Mouse (Mus musculus): ENCODE data around the gene Ccdc8.
"Not testable (repeated sequence)": the region's sequence is repeated elsewhere in the genome, so short reads cannot be mapped to it uniquely, and the experiment has no call there.

Ccdc8 gene

DNA sequence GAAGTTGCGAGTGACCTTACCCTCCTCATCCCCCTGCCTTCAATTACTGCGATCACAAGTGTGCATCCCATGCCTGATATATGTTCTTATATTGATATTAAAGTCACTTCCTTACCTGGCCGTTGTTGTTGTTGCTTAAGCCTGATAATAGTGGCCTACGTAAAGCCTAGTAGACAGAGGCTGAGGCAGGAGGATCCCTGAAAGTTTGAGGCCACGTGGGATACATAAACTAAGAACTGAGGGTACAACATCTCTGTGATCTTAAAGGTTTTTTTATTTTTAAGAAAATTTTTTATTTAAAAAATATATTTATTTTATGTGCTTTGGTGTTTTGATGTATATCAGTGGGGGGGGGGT lies at the start of gene Ccdc8:
TSS of gene Ccdc8 (plus strand) at position 258 of the 357 bp plus-strand sequence.
- DNase-seq (ENCODE audit: low read depth, low spot score): no peak

DNA sequence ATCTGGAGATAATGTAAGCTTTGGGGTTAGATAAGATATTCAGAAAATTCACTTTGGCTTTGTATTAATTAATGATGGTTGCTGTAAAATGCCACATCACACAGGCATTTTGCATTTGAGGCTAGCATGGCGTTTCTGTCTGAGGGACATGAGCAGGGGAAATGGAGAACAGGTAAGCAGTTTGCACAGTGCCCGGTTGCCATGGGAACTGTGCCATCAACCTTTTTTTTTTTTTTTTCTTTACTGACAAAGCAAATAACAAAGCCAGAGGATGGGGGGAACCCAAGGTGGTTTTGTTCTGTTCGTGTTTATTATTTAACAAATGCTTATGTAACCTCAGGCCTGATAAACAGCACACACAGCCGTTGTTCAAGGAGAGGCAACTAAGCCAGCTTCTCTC lies 49.6 kb upstream of the Ccdc8 start:
- DNase-seq (ENCODE audit: low read depth, low spot score): peak; percentile 62

DNA sequence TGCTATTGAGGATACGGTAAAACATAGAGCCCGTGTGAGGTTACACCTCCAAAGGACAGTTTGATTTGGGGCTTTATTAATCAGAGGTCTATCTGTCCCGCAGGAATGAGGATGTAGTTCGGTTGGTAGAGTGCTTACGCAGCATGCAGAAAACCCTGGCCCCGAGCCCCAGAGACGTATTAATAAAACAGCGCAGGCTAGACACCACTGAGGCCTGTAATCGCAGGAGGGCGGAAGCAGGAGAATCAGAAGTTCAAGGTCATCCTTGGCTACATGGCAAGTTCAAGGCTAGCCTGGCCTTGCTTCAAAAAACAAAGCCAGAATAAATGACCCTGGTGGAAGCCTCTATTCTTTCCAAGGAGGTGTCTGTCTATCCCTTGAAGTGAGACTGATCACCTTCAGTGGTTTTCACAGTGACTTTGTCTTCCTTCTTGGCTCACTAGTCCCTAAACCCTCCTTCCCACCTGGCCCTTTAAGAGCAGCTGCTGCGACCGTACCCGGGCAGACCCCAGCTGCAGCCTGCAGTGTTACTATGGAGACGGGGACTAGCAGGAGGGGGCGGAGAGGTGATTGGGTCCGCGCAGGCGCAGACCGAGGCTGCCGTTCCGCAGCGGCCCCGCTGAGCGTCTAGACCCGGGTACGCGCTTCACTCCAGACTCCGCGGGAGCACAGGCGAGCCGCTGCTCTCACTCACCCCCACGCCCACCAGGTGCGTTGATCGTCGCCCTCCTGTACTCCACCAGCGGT lies 48.3 kb upstream of the Ccdc8 start, which contains the start of gene Pnmal2:
TSS of gene Pnmal2 (plus strand) at position 622 of the 747 bp plus-strand sequence.
- DNase-seq (ENCODE audit: low read depth, low spot score): peak; percentile 96

DNA sequence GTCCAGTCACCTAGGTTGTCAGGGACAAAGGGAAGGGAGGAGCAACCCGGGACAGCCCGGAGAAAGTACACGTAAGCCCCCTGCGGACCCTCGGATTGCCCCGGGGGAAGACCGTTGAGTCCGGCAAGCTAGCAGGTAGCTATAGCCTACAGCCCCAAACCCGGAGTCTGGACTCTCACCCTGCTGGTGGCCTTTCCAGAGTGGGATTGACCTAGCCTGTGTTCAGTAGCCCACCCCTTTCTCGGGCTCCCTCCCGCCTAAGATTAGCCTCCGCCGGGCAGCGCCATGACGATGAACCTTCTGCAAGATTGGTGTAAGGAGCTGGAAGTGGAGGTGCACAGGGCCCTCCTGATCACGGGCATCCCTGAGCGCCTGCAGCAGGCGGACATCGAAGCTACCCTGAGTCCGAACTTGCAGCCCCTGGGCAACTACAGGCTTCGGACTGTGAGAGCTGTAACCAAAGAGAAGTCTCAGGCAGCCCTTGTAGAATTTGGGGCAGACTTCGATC lies 47.6 kb upstream of the Ccdc8 start:
- DNase-seq (ENCODE audit: low read depth, low spot score): peak; percentile 60

DNA sequence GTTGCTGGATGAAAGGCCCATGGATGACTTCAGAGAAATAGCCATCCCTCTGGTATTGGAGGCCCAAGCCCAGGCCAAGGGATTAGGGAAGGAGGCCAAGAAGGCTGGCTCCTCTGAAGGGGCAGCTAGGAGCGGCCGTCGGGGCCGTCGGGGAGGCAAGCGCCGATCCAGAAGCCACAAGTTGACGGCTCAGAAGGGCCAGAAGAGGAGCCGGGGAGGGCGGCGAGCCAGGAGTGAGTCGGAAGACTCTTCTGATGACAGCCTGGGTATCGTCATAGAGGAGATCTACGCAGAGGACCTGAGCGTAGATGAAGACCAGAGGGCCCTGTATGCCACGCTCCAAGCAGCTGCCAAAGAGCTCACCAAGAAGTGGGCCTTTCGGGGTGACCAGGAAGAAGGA lies 47.1 kb upstream of the Ccdc8 start:
- DNase-seq (ENCODE audit: low read depth, low spot score): peak; percentile 70

DNA sequence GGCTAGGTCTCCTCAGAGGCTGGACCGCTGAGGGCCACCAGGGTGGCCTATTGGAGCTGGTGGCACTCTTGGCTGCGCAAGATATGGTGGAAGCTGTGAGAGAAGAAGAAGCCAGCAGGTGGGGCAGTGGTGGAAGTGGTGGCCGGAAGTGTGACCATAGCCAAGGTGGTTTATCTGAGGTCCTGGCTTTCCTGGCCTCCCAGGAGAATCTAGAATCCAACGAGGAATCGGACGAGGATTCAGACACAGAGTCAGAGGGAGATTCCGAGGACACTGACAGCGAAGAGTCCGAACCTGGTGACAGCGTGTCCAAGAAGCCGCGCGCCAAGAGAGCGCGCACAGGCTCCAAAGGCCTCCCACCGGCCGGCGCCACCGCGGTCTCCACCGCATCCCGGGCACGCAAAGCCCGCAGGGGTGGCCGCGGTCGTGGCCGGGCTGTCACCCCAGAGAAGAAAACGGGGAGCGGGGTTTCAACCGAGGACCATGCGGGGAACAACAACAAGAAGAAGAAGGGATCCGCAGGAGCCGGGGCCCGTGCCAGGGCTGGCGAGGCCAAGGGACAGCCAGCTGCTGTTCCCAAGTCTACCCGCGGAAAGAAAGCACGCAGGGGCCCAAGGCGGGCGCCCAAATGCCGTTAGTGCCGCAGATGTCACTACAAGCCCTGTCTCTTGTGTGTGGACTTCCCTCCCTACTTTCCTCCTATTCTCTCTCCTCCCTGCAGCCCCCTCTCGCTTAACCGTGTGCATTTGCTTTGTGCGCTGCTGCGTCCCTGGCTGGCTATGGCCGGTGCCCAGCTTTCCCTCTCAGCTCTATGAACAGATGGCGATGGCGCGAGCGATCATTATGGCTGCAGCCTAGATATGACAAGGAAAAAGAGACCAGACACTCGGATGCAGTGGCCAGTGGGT lies 45.8 kb upstream of the Ccdc8 start:
- DNase-seq (ENCODE audit: low read depth, low spot score): peak; percentile 79

DNA sequence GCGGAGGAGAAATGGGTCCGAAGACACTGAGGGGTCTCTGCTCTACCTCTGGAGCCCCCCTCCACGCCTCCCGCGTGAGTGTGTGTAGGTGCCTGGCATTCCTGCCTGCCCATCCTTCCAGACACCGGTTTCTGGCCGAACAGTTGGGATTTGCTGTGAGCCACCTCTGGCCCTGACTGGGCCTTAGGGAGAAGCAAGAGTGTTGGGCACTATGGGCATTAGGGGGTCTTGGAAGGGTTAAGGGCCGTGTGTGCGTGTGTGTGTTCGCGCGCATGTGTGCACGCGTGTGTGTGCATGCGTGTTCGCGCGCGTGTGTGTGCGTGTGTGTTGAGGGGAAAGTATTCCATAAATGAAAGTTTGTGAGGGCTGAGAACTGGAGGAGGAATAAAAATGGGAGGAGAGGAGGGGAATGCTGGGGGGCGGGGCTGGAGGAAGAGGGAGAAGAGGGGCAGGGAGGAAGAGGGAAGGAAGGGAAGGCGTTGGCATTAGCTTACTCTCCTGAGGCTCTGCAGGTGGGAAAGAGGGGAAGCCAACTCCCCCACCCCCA lies 45.1 kb upstream of the Ccdc8 start:
- DNase-seq (ENCODE audit: low read depth, low spot score): peak; percentile 66

DNA sequence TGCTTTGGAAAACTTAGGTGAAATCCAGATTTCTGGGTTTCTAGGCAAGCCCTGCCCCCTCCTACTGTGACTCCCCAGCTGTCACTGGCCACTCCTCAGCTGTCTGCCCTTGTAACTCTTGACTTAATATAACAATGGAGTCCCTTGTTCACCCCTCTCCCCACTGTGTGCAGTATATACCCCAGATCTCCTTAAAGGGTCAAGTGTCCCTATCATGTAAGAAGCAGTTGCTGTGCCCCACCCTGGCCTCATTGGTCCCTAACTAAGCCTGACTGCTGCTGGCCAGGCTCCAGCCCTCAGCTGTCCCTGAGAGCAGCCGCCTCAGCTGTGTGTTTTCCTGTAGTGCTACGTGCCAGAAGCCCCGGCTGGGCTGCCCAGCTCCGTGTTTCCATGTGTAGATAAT lies 44.5 kb upstream of the Ccdc8 start:
- peak; percentile 53 for DNase-seq (ENCODE audit: low read depth, low spot score)

DNA sequence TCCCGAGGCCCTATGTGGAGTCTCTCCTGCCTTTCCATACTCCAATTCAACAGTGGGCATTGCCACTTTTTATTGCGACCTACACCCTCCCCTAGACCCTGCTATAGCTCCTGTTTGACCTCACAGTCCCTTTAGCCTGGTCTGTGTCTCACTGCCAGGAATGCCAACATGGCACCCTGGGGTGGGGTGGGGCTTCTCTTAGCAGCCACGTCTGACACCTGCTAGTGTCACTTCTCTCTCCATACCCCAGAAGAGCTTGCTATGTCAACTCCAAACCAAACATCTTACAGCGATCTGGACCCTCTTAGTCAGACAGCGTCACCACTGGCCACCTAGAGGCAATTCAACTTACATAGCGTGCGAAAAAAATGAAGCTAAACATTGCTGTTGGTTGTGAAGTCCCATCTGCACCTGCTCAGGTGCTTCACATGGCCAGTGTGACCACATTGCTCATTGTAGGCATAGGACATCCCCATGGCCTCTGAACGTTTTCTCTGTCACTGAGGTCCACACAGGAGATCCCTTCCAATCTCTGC lies 43.5 kb upstream of the Ccdc8 start:
- DNase-seq (ENCODE audit: low read depth, low spot score): peak; percentile 65

DNA sequence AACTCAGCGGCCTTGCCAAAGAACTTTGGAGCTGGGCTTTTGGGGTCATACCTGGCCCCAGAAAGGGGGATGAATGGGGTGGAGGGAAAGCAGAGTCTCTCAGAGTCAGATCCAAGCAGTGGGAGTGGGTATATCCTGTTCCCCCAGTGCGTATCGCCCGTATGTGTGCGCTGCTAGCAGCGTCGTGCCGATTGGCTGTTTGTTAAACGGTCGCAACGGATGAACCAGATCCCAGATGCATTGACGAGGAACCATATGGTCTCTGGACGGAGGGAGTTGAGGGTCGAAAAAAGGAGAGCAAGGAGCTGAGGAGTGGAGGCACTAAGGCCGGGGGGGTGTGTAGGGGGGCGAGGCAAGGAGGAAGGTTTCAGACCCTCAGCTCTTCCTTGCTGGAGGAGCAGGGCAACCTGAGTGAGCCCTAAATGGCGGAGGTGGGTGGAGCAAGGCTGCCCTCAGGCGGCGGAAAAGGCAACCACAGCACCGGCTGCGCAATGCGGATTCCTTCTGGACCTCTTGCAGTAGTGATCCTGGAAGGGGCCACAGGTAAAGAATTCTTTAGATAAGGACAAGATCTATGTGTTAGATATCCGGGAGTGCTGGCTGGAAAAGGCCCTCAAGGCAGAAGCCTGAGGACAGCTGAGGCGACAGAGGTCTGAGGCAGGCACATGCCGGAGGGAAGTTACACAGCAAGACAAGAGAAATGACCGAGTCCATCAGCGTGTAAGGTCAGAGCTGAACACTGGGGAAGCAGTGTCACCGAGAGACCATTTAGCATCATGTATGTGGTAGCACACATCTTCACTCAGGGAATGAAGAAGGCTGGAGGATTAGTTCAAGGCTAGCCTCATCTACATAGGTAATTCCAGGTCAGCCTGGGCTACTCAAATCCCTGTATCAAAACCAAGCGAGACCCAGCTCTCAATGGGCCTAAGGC lies 42.3 kb upstream of the Ccdc8 start:
- peak; percentile 94 for DNase-seq (ENCODE audit: low read depth, low spot score)

DNA sequence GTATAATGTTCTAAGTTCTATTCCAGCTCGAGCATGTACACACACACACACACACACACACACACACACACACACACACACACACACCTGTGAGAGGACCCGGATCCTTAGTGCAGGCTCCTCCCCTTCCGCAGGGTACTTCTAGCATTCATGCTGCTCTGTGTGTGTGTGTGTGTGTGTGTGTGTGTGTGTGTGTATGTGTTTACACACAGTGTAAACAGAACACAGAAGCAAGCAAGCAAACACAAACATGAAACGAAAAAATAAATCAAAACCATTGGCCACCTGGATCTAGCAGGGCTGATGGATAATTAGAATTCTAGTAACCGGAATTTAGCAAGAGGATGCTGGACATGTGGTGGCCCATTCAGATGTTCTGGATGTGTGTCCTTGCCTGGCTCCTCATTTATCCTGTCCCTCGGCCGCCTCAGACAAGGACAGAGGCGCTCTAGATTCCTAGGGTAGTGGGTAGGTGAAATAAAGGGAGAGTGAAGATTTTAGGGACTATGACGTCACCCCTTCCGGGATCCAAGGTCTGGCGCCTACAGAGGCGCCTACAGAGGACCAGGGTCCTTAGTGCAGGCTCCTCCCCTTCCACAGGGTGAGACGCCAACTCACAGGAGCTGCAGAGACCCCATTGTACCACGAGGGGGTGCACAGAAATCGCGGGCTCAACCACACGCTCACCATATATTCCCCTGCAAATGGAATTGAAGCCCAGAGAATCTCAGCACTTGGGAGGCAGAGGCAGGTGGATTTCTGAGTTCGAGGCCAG lies 41.5 kb upstream of the Ccdc8 start:
- DNase-seq (ENCODE audit: low read depth, low spot score): peak; percentile 94

DNA sequence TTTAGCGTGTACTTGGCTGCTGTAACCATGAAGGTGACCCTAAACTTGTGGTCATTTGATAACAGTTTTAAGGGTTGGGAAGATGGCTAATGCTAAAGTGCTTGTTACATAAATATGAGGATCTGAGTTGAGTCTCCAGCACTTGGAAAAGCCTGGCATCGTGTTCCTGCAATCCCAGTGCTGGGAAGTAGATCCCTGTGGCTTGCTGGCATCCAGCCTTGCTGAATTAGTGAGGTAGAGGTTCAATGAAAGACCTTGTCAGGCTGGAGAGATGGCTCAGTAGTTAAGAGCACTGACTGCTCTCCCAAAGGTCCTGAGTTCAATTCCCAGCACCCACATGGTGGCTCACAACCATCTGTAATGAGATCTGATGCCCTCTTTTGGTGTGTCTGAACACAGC lies 38.7 kb upstream of the Ccdc8 start:
- DNase-seq (ENCODE audit: low read depth, low spot score): not testable (repeated sequence)

DNA sequence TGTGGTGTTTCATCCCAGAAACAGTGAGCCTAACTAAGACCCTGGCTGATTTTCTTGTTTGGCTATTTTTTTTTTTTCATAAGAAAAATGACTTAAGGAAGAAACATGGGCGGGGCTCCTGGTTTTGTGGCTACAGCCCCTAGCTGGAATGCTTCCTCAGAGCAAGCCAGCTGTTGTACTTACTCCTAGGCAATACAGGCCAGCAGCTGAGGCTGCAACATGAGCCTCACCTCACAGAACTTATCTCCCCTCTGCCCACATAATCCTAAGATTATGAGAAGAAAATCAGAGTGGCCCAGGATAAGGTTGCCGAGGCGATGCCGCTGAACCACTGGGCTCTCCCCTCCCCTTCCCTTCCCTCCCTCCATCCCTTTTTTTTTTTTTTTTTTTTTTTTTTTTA lies 36.8 kb upstream of the Ccdc8 start:
- no peak for DNase-seq (ENCODE audit: low read depth, low spot score)

DNA sequence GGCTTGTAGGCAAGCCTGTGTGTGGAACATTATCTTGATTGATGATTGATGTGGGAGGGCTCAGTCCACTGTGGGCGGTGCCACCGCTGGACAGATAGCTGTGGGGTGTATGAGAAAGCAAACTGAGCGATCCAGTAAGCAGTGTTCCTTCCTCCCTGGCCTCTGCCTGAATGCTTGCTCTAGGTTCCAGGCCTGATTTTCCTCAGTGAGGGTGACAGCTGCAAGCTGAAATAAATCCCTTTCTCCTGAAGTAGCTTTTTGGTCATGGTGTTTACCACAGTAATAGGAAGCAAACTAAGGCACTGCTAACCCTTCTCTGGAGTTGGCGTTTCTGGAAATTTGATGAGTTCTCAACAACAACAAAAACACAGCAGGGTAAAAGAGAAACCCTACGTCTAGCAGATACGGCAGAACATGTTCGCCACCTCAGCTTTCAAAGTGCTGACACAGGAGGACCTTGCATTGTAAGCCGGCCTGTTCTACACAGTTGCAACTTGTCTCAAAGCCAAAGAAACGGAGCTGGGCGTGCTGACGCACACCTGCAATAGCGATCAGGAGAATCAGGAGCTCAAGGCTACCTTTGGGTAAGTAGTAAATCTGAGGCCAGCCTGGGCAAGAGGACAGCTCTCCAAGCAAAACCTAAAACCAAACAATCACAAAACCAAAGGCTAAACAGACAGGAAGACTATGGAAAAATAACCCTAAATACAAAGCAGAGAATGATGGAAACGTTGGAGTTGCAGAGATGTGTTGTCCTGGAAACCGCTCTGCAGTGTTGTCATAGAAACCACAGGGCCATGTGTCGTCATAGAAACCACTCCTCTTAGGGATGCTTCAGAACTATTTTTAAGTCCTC lies 35.9 kb upstream of the Ccdc8 start:
- peak; percentile 94 for DNase-seq (ENCODE audit: low read depth, low spot score)

DNA sequence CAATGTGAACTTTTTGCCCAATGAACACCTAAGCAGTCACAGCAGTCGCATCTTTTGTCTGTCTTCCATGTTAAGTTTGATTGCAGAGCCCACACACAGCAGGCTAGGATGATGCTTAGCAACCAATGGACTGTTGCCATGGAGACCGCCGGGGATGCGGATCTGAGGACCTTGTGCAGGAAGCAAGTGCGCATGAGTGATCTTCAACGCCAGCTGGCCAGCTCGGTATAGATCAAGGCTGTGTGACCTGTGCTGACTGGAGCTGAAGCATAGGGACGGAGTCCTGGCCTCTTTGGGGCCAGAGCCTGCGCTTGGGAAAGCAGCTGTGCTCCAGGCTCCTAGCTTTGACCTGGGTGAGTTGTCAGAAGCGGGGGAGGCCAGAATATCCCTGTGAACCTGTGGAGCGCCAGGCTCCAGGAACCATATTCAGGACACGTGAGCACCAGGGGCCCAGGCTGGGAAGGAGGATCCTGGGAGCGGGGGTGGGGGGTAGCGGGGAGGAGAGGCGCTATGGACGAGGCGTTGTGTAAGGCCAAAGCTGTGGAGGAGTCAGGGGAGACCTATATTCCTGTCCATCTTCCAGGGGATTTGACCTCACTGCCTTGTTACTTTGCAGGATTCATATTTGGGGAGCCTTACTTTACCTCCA lies 32.8 kb upstream of the Ccdc8 start, which contains the start of gene Pnmal1:
TSS of gene Pnmal1 (plus strand) at position 141 of the 649 bp plus-strand sequence.
- DNase-seq (ENCODE audit: low read depth, low spot score): peak; percentile 99

DNA sequence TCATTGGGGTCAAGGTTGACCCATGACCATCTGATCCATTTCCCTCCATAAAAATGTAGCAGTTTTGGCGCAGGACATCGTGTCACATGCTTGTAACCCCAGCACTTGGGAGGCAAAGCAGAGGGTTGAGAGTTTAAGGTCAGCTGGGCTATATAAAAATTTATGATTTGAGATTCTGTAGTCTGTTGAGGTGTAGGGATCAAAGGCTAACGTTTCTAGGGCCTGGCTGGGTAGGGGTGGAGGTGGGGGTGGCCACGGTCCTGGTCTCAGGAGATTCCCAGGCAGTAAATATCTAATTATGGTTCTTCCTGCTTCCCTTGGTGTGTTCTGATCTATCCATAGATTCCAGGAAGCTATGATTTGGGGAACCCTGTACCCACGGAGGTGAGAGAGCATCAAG lies 30.8 kb upstream of the Ccdc8 start:
- no peak for DNase-seq (ENCODE audit: low read depth, low spot score)

DNA sequence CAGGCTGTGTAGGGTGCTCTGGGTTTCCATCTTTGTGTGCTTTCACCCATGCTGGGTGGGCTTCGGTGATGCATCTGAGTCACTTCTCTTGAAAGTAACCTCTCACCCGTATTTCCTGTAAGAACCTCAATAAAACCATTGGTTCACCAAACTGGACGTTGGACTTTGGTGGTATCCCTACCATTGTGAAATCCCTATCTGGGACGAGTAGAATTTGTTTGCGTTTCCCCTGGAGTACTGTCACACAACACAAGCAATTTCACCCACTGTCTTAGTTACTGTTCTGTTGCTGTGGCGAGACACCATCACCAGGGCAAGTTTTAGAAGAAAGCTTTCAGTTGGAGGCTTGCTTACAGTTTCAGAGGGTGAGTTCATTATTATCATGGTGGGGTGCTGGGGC lies 24.1 kb upstream of the Ccdc8 start:
- no peak for DNase-seq (ENCODE audit: low read depth, low spot score)

DNA sequence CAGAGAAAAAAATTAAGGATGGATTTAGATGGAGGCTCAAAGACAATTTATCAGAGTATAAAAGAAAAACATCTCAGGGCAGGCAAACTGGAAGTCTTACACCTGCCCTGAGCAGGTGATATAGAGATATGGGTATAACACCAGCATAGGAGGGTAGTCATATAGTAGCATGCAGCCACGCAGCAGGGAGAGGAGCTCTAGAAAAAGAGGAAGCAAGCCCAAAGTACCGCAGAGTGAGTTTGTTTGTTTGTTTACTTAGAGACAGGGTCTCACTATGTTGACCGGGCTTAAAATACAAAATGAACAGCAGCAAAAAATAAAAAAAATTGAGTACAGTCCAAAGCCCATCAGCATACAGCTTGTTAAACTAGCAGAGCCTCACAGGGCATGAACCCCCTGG lies 21.3 kb upstream of the Ccdc8 start:
- no peak for DNase-seq (ENCODE audit: low read depth, low spot score)

DNA sequence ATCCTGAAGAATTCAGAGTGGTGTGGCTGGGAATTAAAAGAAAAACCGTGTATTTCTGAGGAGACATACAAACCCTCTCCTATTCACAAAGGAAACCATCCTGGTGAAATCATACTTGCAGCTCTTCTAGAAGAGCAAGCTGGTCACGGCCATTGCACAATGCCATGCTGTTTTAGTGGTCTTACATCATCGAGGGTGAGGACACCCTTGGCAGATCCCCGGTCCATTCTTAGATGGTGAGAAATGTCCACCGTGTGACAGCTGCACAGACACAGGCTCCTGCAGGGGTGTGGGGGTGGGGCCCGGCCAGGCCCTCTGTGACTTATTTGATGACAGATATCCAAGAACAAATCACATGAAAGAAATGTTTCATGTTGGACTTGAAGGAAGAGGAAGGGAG lies 18.5 kb upstream of the Ccdc8 start:
- DNase-seq (ENCODE audit: low read depth, low spot score): peak; percentile 92

Measured in brain, adult 2 months (tissue).